Mouse (Mus musculus) liver, adult (tissue): ENCODE measurements around the gene Adamts14.

Experiments
- GATA4 ChIP-seq: IDR thresholded peaks from 2 replicates; pipeline ENCODE4 v1.6.1; 2014; ENCODE audit warnings: mild to moderate bottlenecking, low read length; ENCODE audit not compliant: insufficient replicate concordance

Gene Adamts14

GRCm38 (mm10) chr10:61156453-61156852 lies 116.8 kb downstream of the Adamts14 start:
- TF ChIP-seq GATA4 = no peak

- no peak for TF ChIP-seq GATA4
These were observed 117.6 kb downstream of the Adamts14 start for GRCm38 (mm10) chr10:61155611-61156010.

GRCm38 (mm10) chr10:61152131-61152530 lies 121.1 kb downstream of the Adamts14 start:
- TF ChIP-seq GATA4 = no peak

- no peak for TF ChIP-seq GATA4
These were observed 122.6 kb downstream of the Adamts14 start for GRCm38 (mm10) chr10:61150616-61151015.

GRCm38 (mm10) chr10:61149476-61149875 lies 123.8 kb downstream of the Adamts14 start:
- no peak for TF ChIP-seq GATA4

- peak; percentile 72; the same call in 1 of the 2 replicates for TF ChIP-seq GATA4
These were observed 125.8 kb downstream of the Adamts14 start, which contains the start of gene Sgpl1 for GRCm38 (mm10) chr10:61147157-61148040. Gene Sgpl1, minus strand, starts transcription at chr10:61147703.
